Mouse (Mus musculus) neural tube, embryonic 12.5 days (tissue): ENCODE data around the gene Zbtb20. TPM values are rescaled to one million over a fixed set of nuclear protein-coding genes. Genes with fewer than 3 reads are reported as not detected.

Experiments used
- ATAC-seq: fragments of 200-750 bp; cut with Nextera tagmentation; 2 replicates; pipeline ENCODE4 v1.8.0; 2017; ENCODE audit warnings: low read depth, mild to moderate bottlenecking, moderate TSS enrichment, moderate library complexity; ENCODE audit not compliant: low FRiP score
- H3K27ac ChIP-seq: fragments of 300-500 bp; sonication (generic); 2 replicates; pipeline ENCODE4 v1.5.1; 2016
- H3K27me3 ChIP-seq: fragments of 300-500 bp; sonication (generic); replicated peaks from 2 replicates; pipeline ENCODE4 v1.6.1; 2016; ENCODE audit warnings: mild to moderate bottlenecking
- H3K36me3 ChIP-seq: fragments of 300-500 bp; sonication (generic); 2 replicates; pipeline ENCODE4 v1.6.1; 2016; ENCODE audit warnings: mild to moderate bottlenecking
- H3K4me1 ChIP-seq: fragments of 300-500 bp; sonication (generic); 2 replicates; pipeline ENCODE4 v1.6.1; 2016
- H3K4me2 ChIP-seq: fragments of 300-500 bp; sonication (generic); replicated peaks from 2 replicates; pipeline ENCODE4 v1.6.1; 2016; ENCODE audit warnings: mild to moderate bottlenecking
- H3K4me3 ChIP-seq: fragments of 300-500 bp; sonication (generic); 2 replicates; pipeline ENCODE4 v1.5.1; 2016
- H3K9ac ChIP-seq: fragments of 300-500 bp; sonication (generic); 2 replicates; pipeline ENCODE4 v1.6.1; 2016; ENCODE audit warnings: mild to moderate bottlenecking
- H3K9me3 ChIP-seq: fragments of 300-500 bp; sonication (generic); 2 replicates; pipeline ENCODE4 v1.6.1; 2016; ENCODE audit warnings: mild to moderate bottlenecking
- WGBS: fragments of 180-500 bp; shearing (Covaris S2); methylation state at CpG from one replicate; pipeline ENCODE4 v1.1.7; 2016; 5-methylcytosine and 5-hydroxymethylcytosine counted together
- polyA plus RNA-seq: library from polyadenylated mRNA; unstranded; fragments of >200 nt; fragmentation: Nextera tagmentation; extraction: Ambion mirVana; gene quantifications from 2 replicates; pipeline ENCODE4 v1.2.1, GENCODE M21; 2016

The Zbtb20 gene
- polyA plus RNA-seq, 1 experiment from 2014 or later = 65.2 TPM

DNA sequence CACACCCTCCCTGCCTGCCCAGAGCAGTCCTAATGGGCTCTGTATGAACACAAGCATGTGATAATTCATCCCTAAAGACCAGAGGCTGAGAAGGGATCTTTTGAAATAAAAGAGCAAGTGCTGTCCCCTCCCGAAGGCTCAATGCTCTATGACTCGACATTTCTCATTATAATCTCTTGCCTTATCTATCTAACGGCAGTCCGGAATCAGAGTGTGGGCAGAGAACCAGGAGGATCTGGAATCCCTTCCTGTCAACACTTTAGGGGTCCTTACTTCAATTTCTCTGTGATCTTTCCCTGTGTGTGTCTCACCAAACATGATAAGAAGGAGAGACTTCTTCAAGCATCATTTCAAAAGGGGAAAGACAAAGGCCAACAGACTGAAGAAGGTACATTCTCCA lies 770.2 kb downstream of the Zbtb20 start:
- H3K4me3 ChIP-seq = no peak overlapping the region
- WGBS = 65% methylated on average over 4 of the region's 4 CpGs
- peaks cover 4% of the 10 kb centered on the region; the same call in 1 of the 2 replicates for H3K36me3 ChIP-seq
- ATAC-seq = no peak
- no peak overlapping the region for H3K9ac ChIP-seq
- H3K4me2 ChIP-seq = no peak overlapping the region
- H3K4me1 ChIP-seq = no peaks in the 10 kb centered on the region
- H3K27me3 ChIP-seq = no peaks in the 10 kb centered on the region
- H3K27ac ChIP-seq = no peak overlapping the region
- no peaks in the 10 kb centered on the region for H3K9me3 ChIP-seq

DNA sequence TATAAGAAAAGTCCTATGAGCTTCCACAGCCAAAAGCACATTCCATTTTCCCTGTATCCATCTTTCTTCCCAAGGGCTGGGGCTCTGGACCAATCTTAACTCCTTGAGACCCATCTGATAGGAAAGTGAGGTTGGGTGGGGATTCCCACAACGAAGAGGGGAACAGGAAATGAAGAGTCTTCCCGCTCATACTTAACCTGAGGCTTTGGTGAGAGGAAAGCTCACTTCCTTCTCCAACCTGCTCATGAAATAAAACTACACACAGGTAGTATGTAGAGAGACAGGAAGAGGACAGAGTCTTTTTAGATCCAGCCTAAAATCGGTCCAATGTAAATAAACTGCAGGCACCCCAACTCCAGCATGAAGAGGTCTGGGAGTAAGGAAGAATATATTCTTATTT lies 771.3 kb downstream of the Zbtb20 start:
- WGBS = 93% methylated on average over 3 of the region's 3 CpGs
- H3K27ac ChIP-seq = no peak overlapping the region
- H3K36me3 ChIP-seq = peaks cover 4% of the 10 kb centered on the region; the same call in 1 of the 2 replicates
- no peak overlapping the region for H3K9ac ChIP-seq
- no peak overlapping the region for H3K4me2 ChIP-seq
- H3K4me1 ChIP-seq = no peaks in the 10 kb centered on the region
- H3K27me3 ChIP-seq = no peaks in the 10 kb centered on the region
- H3K9me3 ChIP-seq = no peaks in the 10 kb centered on the region
- no peak for ATAC-seq
- no peak overlapping the region for H3K4me3 ChIP-seq

DNA sequence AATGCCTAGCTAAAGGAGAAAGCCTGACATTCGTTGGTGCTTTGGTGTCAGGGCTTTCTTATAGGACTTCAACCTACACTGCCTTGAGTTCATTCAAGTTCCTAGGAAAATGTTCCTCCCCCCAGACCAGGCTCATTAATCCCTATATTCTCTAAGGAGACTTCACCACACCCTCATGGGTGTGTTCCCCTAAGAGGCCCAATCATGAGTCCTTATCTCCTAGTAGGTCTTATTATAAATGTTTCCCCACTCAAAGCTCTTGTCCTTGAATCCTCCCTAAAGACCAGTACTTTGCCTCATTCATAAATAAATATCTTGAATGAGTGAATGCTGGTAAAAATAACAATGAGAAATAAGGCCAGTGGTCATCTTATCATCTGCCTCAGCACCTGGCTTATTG lies 772.0 kb downstream of the Zbtb20 start:
- H3K9me3 ChIP-seq = no peaks in the 10 kb centered on the region

DNA sequence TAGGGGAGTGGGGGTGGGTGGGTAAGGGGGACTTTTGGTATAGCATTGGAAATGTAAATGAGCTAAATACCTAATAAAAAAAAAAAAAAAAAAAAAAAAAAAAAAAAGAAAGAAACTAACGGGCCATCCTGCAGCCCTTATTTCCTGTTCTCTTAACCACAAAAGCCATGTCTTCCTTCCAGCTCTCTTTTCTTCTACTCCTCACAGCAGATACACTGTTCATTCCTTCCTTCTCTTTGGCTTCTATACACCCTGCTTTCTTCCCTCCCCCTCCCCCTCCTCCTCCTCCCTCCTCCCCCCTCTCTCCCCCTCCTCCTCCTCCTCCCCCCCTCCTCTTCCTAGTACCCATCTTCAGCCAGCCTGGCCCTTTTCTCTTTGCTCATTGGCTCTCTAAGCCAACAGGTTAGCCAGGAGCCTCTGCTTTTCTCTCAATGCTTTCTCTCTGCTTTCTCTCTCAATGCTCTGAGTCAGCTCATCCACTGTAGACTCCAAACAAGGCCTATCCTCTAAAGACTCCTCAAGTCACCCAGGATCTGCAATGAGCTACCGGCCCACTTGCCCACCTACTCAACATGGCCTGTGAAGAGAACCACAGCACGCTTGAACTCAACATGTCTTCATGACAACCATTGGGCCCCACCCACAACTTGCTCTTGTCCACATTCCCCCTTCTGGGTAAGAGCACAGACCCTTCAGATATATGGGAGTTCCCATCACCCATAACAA lies 774.8 kb downstream of the Zbtb20 start:
- 97% methylated on average over 2 of the region's 3 CpGs for WGBS
- ATAC-seq = no peak
- Histone ChIP-seq H3K27me3 (no peaks in the 10 kb centered on the region), H3K9me3 (no peaks in the 10 kb centered on the region), H3K36me3 (no peaks in the 10 kb centered on the region), H3K9ac (no peak overlapping the region), H3K27ac (no peak overlapping the region), H3K4me1 (no peaks in the 10 kb centered on the region), H3K4me3 (no peak overlapping the region), H3K4me2 (no peak overlapping the region)

More for the DNA sequence above, 772.0 kb downstream of the Zbtb20 start:
- Histone ChIP-seq H3K27me3 (no peaks in the 10 kb centered on the region), H3K4me2 (no peak overlapping the region), H3K27ac (no peak overlapping the region), H3K4me3 (no peak overlapping the region), H3K36me3 (peaks cover 4% of the 10 kb centered on the region; the same call in 1 of the 2 replicates), H3K9ac (no peak overlapping the region), H3K4me1 (no peaks in the 10 kb centered on the region)
- ATAC-seq = no peak
- 95% methylated on average over 1 of the region's 1 CpGs for WGBS

DNA sequence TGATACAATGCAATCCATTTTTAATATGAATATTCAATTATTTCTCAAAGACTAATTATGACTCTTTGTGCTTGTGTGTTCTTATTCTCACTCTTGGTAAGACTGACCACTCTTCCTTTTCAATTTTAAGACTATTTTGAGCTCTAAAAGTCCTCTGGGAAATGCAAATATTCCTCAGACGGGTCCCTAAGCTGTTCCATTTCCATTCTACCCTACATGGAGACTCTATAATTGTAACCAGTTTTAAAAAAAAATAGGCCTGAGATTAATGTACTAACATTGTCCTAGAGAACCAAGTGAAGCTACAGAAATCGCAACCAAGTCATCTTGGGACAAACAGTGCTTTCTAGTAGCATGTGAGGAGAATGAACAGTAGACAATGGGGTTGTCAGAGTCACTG lies 777.6 kb downstream of the Zbtb20 start:
- 70% methylated on average over 2 of the region's 2 CpGs for WGBS

DNA sequence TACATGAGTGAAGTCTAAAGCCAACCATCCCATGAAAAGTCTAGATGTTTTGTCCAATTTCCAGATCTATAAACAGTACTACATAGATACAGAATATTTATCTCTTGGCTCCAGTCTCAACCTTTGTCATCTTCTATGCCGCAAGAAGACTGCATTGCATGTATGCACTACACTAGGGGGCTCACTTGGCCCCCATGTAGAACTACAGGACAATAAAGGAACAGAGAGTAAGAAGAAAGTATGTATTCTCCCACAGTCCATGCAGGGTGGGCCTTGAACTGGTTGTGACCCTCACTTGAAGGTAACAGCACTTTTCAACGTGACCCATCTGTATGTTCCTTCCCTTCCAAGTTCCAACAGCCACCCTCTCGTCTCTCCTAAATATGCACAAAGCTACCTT lies 778.6 kb downstream of the Zbtb20 start:
- H3K27ac ChIP-seq = no peak overlapping the region
- H3K4me2 ChIP-seq = no peak overlapping the region
- no peak for ATAC-seq
- H3K9me3 ChIP-seq = no peaks in the 10 kb centered on the region
- H3K9ac ChIP-seq = no peak overlapping the region
- no peaks in the 10 kb centered on the region for H3K4me1 ChIP-seq
- no peak overlapping the region for H3K4me3 ChIP-seq
- H3K27me3 ChIP-seq = no peaks in the 10 kb centered on the region
- 93% methylated on average over 3 of the region's 3 CpGs for WGBS
- no peaks in the 10 kb centered on the region for H3K36me3 ChIP-seq

More for the DNA sequence above, 777.6 kb downstream of the Zbtb20 start:
- ATAC-seq = no peak
- no peak overlapping the region for H3K4me2 ChIP-seq
- no peaks in the 10 kb centered on the region for H3K27me3 ChIP-seq
- H3K4me3 ChIP-seq = no peak overlapping the region
- no peaks in the 10 kb centered on the region for H3K4me1 ChIP-seq
- no peak overlapping the region for H3K27ac ChIP-seq
- H3K9ac ChIP-seq = no peak overlapping the region
- H3K9me3 ChIP-seq = no peaks in the 10 kb centered on the region
- no peaks in the 10 kb centered on the region for H3K36me3 ChIP-seq

DNA sequence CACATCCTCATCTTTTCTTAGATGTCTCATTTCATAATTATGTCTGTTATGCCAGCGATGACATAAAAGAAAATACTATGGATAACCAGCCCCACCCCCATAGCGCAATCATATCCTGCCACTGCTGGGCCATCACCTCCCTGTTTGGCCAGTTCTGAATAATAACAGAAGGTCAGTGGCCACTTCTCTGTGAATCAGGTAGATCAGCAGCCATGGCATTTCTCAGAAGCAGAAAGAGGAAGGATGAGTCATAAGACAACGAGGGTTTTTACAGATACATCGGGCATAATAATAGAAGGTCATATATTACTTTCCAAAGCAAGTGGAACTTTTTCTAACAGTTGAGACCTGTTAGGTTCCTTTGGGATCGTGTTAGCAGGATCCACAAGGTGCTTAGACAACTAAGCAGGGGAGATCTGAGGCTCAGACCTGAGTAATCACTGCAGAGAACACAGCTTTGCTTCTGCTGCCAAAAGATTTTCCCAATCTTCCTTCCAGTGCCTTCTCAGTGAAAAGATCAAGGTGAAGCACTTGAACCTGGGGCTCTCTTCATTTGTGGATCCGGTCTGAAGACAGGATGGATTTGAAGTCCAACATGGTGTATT lies 779.6 kb downstream of the Zbtb20 start:
- 88% methylated on average over 6 of the region's 6 CpGs for WGBS
- no peaks in the 10 kb centered on the region for H3K27me3 ChIP-seq
- no peak overlapping the region for H3K4me3 ChIP-seq
- no peaks in the 10 kb centered on the region for H3K36me3 ChIP-seq
- H3K9me3 ChIP-seq = no peaks in the 10 kb centered on the region
- no peak overlapping the region for H3K4me2 ChIP-seq
- H3K4me1 ChIP-seq = no peaks in the 10 kb centered on the region
- no peak overlapping the region for H3K9ac ChIP-seq
- ATAC-seq = no peak
- H3K27ac ChIP-seq = no peak overlapping the region

DNA sequence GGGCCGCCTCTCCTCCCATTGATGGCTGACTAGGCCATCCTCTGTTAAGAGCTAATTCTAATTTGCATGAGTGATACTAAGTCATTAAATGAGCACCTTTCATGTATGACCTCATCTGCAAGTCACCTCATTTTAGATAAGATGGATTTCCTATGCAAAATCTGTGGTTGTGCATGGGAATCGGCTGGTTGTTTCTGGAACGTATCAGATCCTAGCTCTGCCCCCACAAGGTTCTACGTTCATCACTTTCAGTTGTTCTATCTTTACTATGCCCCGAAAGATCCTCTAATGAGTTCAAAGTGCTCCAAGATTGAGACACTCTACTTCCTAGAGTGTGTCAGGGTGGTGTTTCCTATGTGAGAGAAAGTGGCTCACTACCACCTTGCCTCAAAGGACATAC lies 785.9 kb downstream of the Zbtb20 start:
- 96% methylated on average over 5 of the region's 5 CpGs for WGBS
- ATAC-seq = no peak
- Histone ChIP-seq H3K4me2 (no peak overlapping the region), H3K36me3 (no peaks in the 10 kb centered on the region), H3K9ac (no peak overlapping the region), H3K4me1 (no peaks in the 10 kb centered on the region), H3K27ac (no peak overlapping the region), H3K4me3 (no peak overlapping the region), H3K9me3 (no peaks in the 10 kb centered on the region), H3K27me3 (no peaks in the 10 kb centered on the region)

DNA sequence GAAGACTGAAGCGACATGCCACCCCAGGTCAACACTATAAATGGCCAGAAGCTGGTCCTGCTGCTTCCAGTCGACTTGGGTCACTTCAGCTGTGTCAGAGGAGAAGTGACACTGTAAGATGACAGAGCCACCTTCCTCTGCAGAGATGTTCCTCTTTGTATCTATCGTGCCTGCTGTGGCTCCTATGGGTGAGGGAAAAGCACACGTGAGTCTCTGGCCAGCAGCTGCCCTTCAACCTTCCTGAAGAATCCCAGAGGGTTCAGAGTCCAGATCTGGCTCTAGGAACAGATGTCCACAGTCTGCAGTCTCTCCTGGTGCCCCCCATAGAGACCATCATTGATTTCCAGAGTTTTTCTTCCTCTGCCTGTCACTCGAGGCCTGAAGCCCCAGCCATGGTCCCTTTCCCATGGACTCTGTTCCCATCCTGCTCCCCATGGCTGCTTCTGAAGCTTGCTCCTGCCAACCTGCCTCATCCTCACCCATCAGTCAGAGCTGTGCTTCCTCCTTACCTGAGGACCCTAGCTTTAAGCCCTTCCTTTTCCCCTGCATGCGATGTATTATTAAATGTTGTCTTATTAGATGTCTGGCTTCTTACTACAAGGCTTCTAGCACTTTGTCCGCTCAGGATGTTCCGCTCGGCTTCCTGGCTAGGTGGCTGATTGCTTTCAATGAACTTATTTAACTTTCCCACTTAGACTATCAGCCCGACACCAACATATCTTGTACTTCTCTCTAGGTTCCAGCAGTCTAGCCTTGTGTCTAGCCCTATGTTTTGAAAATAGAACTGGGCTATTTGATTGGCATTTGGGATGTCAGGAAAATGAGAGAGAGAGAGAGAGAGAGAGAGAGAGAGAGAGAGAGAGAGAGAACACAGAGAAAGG lies 786.7 kb downstream of the Zbtb20 start:
- Histone ChIP-seq H3K9me3 (no peaks in the 10 kb centered on the region), H3K27ac (no peak overlapping the region), H3K9ac (no peak overlapping the region), H3K4me3 (no peak overlapping the region), H3K36me3 (no peaks in the 10 kb centered on the region), H3K27me3 (no peaks in the 10 kb centered on the region), H3K4me2 (no peak overlapping the region), H3K4me1 (no peaks in the 10 kb centered on the region)
- no peak for ATAC-seq
- 87% methylated on average over 10 of the region's 10 CpGs for WGBS

DNA sequence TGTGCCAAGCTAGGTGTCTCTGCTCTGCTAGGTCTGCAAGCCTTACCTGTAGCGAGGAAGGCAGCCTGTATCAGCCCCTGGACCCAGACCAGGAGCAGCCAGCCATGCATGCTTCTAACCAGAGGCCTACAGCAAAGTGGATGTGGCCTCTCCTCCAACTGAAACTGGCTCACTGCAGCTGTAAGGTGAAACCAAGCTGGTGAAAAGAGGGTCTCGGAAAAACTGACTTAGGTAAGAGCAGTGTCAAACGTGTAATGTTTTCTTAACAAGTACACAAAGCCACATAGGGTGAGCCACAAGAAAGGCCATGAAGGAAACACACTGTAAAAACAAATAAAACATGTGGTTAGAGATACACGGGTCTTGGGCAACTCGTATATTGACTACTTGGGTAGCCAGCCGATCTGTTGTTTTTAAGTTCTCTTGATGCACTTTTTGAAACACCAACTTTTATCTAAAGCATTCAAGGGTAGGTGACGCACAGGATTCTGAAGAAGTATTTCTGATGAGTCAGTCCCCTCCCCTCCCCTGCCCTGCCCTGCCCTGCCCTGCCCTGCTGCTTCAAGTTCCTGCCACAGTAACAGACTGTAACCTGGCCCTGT lies 788.4 kb downstream of the Zbtb20 start, which contains the start of gene Tigit:
TSS of gene Tigit (minus strand) at position 169 of the 602 bp plus-strand sequence.
- ATAC-seq = no peak
- H3K9ac ChIP-seq = no peak within 1 kb of the TSS
- 84% methylated on average over 7 of the region's 7 CpGs for whole genome bisulfite sequencing
- no peaks in the 10 kb centered on the region for H3K9me3 ChIP-seq
- H3K4me3 ChIP-seq = no peak within 1 kb of the TSS
- no peak within 1 kb of the TSS for H3K27ac ChIP-seq
- H3K4me1 ChIP-seq = no peaks in the 10 kb centered on the region
- no peaks in the 10 kb centered on the region for H3K27me3 ChIP-seq
- no peak within 1 kb of the TSS for H3K4me2 ChIP-seq
- H3K36me3 ChIP-seq = no peaks in the 10 kb centered on the region

DNA sequence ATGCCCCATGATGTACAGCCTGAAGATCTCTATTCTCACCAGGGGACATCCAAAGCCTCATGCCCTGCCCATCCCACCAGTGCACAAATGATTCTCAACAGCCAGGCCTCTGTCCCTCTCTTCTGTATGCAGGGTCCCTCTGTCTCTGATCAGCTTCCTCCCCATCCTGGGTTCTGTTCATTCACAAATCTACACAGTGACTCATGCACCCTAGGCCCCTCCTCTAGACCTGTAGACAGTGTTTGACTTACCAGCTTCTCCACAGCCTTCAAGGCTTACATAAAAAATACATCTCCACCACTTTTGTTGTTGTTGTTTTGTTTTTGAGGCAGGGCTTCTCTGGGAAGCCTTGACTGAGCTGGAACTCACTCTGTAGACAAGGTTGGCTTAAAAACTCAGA lies 789.2 kb downstream of the Zbtb20 start:
- H3K27ac ChIP-seq = no peak overlapping the region
- H3K9ac ChIP-seq = no peak overlapping the region
- no peaks in the 10 kb centered on the region for H3K9me3 ChIP-seq
- H3K4me3 ChIP-seq = no peak overlapping the region
- no peak overlapping the region for H3K4me2 ChIP-seq
- ATAC-seq = no peak
- H3K4me1 ChIP-seq = no peaks in the 10 kb centered on the region
- H3K36me3 ChIP-seq = no peaks in the 10 kb centered on the region
- no peaks in the 10 kb centered on the region for H3K27me3 ChIP-seq

DNA sequence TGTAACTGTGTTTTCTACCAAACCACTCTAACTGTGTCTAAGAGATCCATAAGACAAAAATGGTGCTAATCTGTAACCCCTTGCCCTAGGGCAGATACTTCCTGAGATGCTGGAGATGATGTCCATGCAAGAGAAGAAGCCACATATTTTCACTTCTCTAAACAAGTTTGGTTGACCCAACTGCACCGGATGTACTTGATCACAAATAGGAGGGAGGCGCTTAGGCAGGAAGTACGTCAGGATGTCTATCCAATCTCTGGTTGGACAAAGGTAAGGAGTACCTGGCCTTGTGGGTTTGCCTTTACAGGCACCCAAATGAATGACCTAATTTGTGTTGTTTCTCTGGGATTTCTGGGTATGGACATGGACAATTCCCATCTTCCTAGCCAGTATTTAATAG lies 792.6 kb downstream of the Zbtb20 start:
- H3K4me2 ChIP-seq = no peak overlapping the region
- no peaks in the 10 kb centered on the region for H3K9me3 ChIP-seq
- H3K36me3 ChIP-seq = no peaks in the 10 kb centered on the region
- WGBS = 97% methylated on average over 3 of the region's 3 CpGs
- ATAC-seq = no peak
- no peak overlapping the region for H3K27ac ChIP-seq
- H3K4me3 ChIP-seq = no peak overlapping the region
- no peaks in the 10 kb centered on the region for H3K4me1 ChIP-seq
- H3K27me3 ChIP-seq = no peaks in the 10 kb centered on the region
- H3K9ac ChIP-seq = no peak overlapping the region
